Mouse (Mus musculus) MEL (cell line): ENCODE measurements around the gene Mobp.

Experiments used
- CTCF ChIP-seq, 3 experiments: IDR thresholded peaks in 2 of 3; conservative IDR thresholded peaks in 1 of 3; 2 replicates each; pipeline ENCODE4 v1.5.1; 2011 to 2012; ENCODE audit warnings: low read length in 3 of 3, low read depth in 2 of 3, mild to moderate bottlenecking in 2 of 3, improper control_type of control experiment in 1 of 3, inconsistent platforms in 1 of 3, mixed read lengths in 1 of 3, moderate library complexity in 1 of 3; ENCODE audit not compliant: control insufficient read depth in 1 of 3, insufficient read depth in 1 of 3, poor library complexity in 1 of 3, severe bottlenecking in 1 of 3
- E2F4 ChIP-seq: IDR thresholded peaks from 2 replicates; pipeline ENCODE4 v1.6.1; 2011; ENCODE audit warnings: low read depth, low read length, improper control_type of control experiment, borderline replicate concordance
- MAFK ChIP-seq: IDR thresholded peaks from 2 replicates; pipeline ENCODE4 v1.6.1; 2011; ENCODE audit warnings: low read depth, mild to moderate bottlenecking, low read length, improper control_type of control experiment, borderline replicate concordance
- MEF2A ChIP-seq: IDR thresholded peaks from 2 replicates; pipeline ENCODE4 v1.6.1; 2014; ENCODE audit warnings: low read depth, mild to moderate bottlenecking, inconsistent platforms, low read length, improper control_type of control experiment; ENCODE audit not compliant: poor library complexity, insufficient replicate concordance, severe bottlenecking; ENCODE audit errors: extremely low read depth
- NELFE ChIP-seq: IDR thresholded peaks from 2 replicates; pipeline ENCODE4 v1.6.1; 2011; ENCODE audit warnings: low read depth, low read length, improper control_type of control experiment
- POLR2A ChIP-seq, 2 experiments: IDR thresholded peaks; 2 replicates each; pipeline ENCODE4 v1.6.1; 2011 to 2012; ENCODE audit warnings: low read length in 2 of 2, mild to moderate bottlenecking in 2 of 2, control low read depth in 1 of 2, improper control_type of control experiment in 1 of 2, low read depth in 1 of 2, moderate library complexity in 1 of 2; ENCODE audit not compliant: control insufficient read depth in 1 of 2, insufficient read depth in 1 of 2, poor library complexity in 1 of 2
- RCOR1 ChIP-seq: IDR thresholded peaks from 2 replicates; pipeline ENCODE4 v1.6.1; 2012; ENCODE audit warnings: low read depth, mild to moderate bottlenecking, inconsistent platforms, low read length, improper control_type of control experiment
- TCF12 ChIP-seq: IDR thresholded peaks from 2 replicates; pipeline ENCODE4 v1.6.1; 2014; ENCODE audit warnings: low read depth, mild to moderate bottlenecking, inconsistent platforms, low read length, improper control_type of control experiment, moderate library complexity

- TF ChIP-seq NELFE (no peak), POLR2A (IDR thresholded peaks at IDR 0.05; ENCODE audit: control insufficient read depth in 1 of 2, insufficient read depth in 1 of 2, low read depth in 1 of 2, low read length in 2 of 2, poor library complexity in 1 of 2) (no peak), MAFK (no peak), CTCF (IDR thresholded peaks at IDR 0.05 in 2 of 3, conservative IDR thresholded peaks at IDR 0.05 in 1 of 3; ENCODE audit: control insufficient read depth in 1 of 3, insufficient read depth in 1 of 3, low read depth in 2 of 3, low read length in 3 of 3, poor library complexity in 1 of 3, severe bottlenecking in 1 of 3) (no peak), MEF2A (no peak), RCOR1 (no peak), TCF12 (no peak), E2F4 (no peak)
Observed at GRCm38 (mm10) chr9:120212936-120213335, 63.4 kb downstream of the Mobp start.
